Mouse (Mus musculus): ENCODE results near the gene Olfr1419. TPM values are rescaled to one million over a fixed set of nuclear protein-coding genes. Genes with fewer than 3 reads are reported as not detected.

Olfr1419 gene
- polyA plus RNA-seq, 1 experiment from 2014 or later, result not detected

GRCm38 (mm10) chr19:11846333-11846732 lies 28.6 kb downstream of the Olfr1419 start:
- H3K36me3 ChIP-seq (ENCODE audit: inconsistent target), result no peaks in the 10 kb centered on the region
- WGBS (ENCODE audit: missing documents), result 66% methylated on average over 4 of the region's 4 CpGs

GRCm38 (mm10) chr19:11839119-11839518 lies 35.8 kb downstream of the Olfr1419 start, which contains the start of gene Olfr1417:
Olfr1417 (minus strand) TSS chr19:11839219.
- H3K36me3 ChIP-seq (ENCODE audit: inconsistent target), result no peaks in the 10 kb centered on the region
- 94% methylated on average over 4 of the region's 4 CpGs for WGBS (ENCODE audit: missing documents)
- H3K79me2 ChIP-seq (ENCODE audit: inconsistent target), result no peaks in the 10 kb centered on the region
- no peak within 1 kb of the TSS for H3K27ac ChIP-seq
- no peak within 1 kb of the TSS for H3K4me3 ChIP-seq (ENCODE audit: inconsistent target)

More at GRCm38 (mm10) chr19:11846333-11846732, 28.6 kb downstream of the Olfr1419 start:
- H3K27ac ChIP-seq, result no peak overlapping the region
- H3K4me3 ChIP-seq (ENCODE audit: inconsistent target), result no peak overlapping the region
- no peaks in the 10 kb centered on the region for H3K79me2 ChIP-seq (ENCODE audit: inconsistent target)

GRCm38 (mm10) chr19:11823346-11824065 lies 51.4 kb downstream of the Olfr1419 start:
- Histone ChIP-seq H3K27ac (no peak overlapping the region), H3K4me3 (ENCODE audit: inconsistent target) (no peak overlapping the region), H3K79me2 (ENCODE audit: inconsistent target) (0 out of 2 replicates have a peak, but pooled peaks cover 8% of the 10 kb centered on the region), H3K36me3 (ENCODE audit: inconsistent target) (no peaks in the 10 kb centered on the region)
- WGBS (ENCODE audit: missing documents), result 92% methylated on average over 4 of the region's 4 CpGs

DNA sequence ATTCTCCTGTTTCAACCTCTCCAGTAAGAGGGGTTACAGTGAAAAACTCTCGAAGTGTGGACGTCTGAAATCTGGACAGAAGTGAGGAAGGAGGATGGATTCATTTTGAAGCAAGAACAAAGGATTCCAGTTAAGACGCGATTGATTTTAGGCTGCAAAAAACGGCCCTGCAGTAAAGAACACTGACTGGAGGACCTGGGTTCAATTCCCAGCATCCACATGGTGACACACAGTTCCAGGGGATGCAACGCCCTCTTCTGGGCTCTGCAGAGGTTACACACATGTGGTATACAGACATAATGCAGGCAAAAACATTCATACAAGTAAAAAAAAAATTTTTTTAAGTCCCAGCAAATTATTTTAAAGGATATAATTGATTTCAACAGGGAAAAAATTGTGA lies 54.7 kb downstream of the Olfr1419 start:
- no peak overlapping the region for H3K4me3 ChIP-seq (ENCODE audit: inconsistent target)
- 47% methylated on average over 6 of the region's 6 CpGs for WGBS (ENCODE audit: missing documents)

DNA sequence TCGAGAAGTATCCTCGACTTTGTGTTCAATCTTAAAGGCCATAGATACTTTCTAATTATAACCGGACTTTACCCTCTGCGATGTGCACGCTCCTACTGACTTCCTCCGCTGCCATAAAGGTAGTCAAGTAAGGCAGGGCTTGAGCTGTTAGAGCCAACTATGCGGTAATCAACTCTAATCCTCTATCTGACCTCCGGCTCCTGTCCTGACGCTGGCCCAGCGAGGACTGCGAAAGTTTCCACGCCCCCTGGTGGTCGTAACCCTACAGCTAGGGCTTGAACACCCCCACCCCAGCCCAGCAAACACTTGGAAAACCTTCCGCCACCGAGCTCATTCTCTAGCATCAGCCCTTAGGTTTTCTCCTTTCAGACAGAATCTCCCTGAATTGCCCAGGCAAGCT lies 55.1 kb downstream of the Olfr1419 start:
- H3K4me3 ChIP-seq (ENCODE audit: inconsistent target), result peak overlapping the region; percentile 63

More for the DNA sequence above, 54.7 kb downstream of the Olfr1419 start:
- Histone ChIP-seq H3K79me2 (ENCODE audit: inconsistent target) (peaks cover 40% of the 10 kb centered on the region), H3K36me3 (ENCODE audit: inconsistent target) (no peaks in the 10 kb centered on the region), H3K27ac (no peak overlapping the region)

DNA sequence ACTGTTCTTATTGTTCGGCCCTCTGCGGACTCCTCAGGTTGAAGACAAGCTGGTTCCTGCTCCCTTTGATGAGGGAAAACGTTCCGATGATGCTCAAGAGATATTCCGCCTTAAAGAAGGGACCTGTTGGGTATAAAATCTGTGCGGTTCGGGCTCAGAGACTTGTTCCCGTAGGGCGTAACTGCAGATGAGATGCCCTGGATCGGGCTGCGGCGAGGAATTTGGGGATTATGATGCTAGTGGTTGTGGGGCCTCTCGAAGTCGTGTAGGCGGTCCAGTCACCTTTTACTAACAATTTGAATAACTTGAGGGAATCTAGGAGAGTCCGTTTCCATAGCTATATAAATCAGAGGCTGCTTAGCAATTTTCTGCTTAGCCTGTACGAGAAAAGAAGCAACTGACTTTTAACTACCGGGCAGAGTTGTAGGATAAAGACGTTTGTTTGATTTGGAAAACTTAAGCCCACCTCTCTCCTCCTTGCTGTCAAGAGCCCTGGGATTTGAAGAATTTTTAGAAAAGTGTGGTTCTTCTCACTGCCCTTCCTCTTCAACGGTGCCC lies 55.7 kb downstream of the Olfr1419 start, which contains the start of gene Stx3:
Gene Stx3 (minus strand): TSS at position 261 of the 558 bp plus-strand sequence.
- Histone ChIP-seq H3K4me3 (ENCODE audit: inconsistent target) (peak within 1 kb of the TSS; percentile 75), H3K36me3 (ENCODE audit: inconsistent target) (no peaks in the 10 kb centered on the region), H3K79me2 (ENCODE audit: inconsistent target) (peaks cover 50% of the 10 kb centered on the region), H3K27ac (peak within 1 kb of the TSS; percentile 74)
- 2% methylated on average over 20 of the region's 20 CpGs for WGBS (ENCODE audit: missing documents)

More for the DNA sequence above, 55.1 kb downstream of the Olfr1419 start:
- WGBS (ENCODE audit: missing documents), result 10% methylated on average over 15 of the region's 15 CpGs
- no peaks in the 10 kb centered on the region for H3K36me3 ChIP-seq (ENCODE audit: inconsistent target)
- no peak overlapping the region for H3K27ac ChIP-seq
- H3K79me2 ChIP-seq (ENCODE audit: inconsistent target), result peaks cover 44% of the 10 kb centered on the region

Other genes starting within 250 kb of the Olfr1419 start
- gene Ms4a3, start 234.3 kb downstream of the Olfr1419 start, polyA plus RNA-seq (2018), result 0.79 TPM in 1 of 3 replicates, not detected in the others
- not detected in 3 replicates for gene Oosp2, start 214.5 kb downstream of the Olfr1419 start, polyA plus RNA-seq (2018)
- gene Oosp1, start 184.0 kb downstream of the Olfr1419 start, polyA plus RNA-seq (2018), result not detected in 3 replicates
- not detected in 3 replicates for gene Oosp3, start 178.1 kb downstream of the Olfr1419 start, polyA plus RNA-seq (2018)
- gene Gif, start 127.6 kb downstream of the Olfr1419 start, polyA plus RNA-seq (2018), result not detected in 3 replicates
- gene Mrpl16, start 104.7 kb downstream of the Olfr1419 start, polyA plus RNA-seq (2018), result 27.2 to 40.6 TPM (median 35.2 TPM) in 3 replicates
- 18.7 to 25.4 TPM (median 20.5 TPM) in 3 replicates for gene Stx3, start 55.7 kb downstream of the Olfr1419 start, polyA plus RNA-seq (2018)
- gene Olfr1417, start 35.9 kb downstream of the Olfr1419 start, polyA plus RNA-seq (2018), result not detected in 3 replicates
- gene Olfr1418, start 14.0 kb downstream of the Olfr1419 start, polyA plus RNA-seq (2018), result not detected in 3 replicates
- not detected in 3 replicates for gene Olfr1420, start 11.5 kb upstream of the Olfr1419 start, polyA plus RNA-seq (2018)
- 29.2 to 49.7 TPM (median 30.6 TPM) in 3 replicates for gene Patl1, start 37.3 kb upstream of the Olfr1419 start, polyA plus RNA-seq (2018)
- gene Osbp, start 90.8 kb upstream of the Olfr1419 start, polyA plus RNA-seq (2018), result 27.8 to 35.2 TPM (median 29.0 TPM) in 3 replicates
- gene Olfr1423, start 166.2 kb upstream of the Olfr1419 start, polyA plus RNA-seq (2018), result not detected in 3 replicates
- gene Olfr1424, start 187.6 kb upstream of the Olfr1419 start, polyA plus RNA-seq (2018), result not detected in 3 replicates
- not detected in 3 replicates for gene Olfr1425, start 202.6 kb upstream of the Olfr1419 start, polyA plus RNA-seq (2018)
- not detected in 3 replicates for gene Olfr1426, start 216.9 kb upstream of the Olfr1419 start, polyA plus RNA-seq (2018)
- not detected in 3 replicates for gene Olfr1427, start 228.2 kb upstream of the Olfr1419 start, polyA plus RNA-seq (2018)
- not detected in 3 replicates for gene Olfr1428, start 240.8 kb upstream of the Olfr1419 start, polyA plus RNA-seq (2018)
- gene Olfr76, start 248.1 kb upstream of the Olfr1419 start, polyA plus RNA-seq (2018), result not detected in 3 replicates